Mouse (Mus musculus): ENCODE data around the gene Rac3. TPM values are rescaled to one million over a fixed set of nuclear protein-coding genes. Genes with fewer than 3 reads are reported as not detected.

The Rac3 gene
- polyA plus RNA-seq (2014; fragmentation: Illumina TruSeq; extraction: RNeasy Lipid Tissue Mini Kit (QIAGEN cat#74804); ENCODE audit: low read depth, low replicate concordance), result 4.0 TPM

GRCm38 (mm10) chr11:120721124-120722066 is at the start of gene Rac3:
Rac3 (plus strand) TSS chr11:120721470.

GRCm38 (mm10) chr11:120672687-120673593 is 48.3 kb upstream of the Rac3 start, which contains the start of gene Aspscr1:
Aspscr1 (plus strand) TSS chr11:120672973.

DNA sequence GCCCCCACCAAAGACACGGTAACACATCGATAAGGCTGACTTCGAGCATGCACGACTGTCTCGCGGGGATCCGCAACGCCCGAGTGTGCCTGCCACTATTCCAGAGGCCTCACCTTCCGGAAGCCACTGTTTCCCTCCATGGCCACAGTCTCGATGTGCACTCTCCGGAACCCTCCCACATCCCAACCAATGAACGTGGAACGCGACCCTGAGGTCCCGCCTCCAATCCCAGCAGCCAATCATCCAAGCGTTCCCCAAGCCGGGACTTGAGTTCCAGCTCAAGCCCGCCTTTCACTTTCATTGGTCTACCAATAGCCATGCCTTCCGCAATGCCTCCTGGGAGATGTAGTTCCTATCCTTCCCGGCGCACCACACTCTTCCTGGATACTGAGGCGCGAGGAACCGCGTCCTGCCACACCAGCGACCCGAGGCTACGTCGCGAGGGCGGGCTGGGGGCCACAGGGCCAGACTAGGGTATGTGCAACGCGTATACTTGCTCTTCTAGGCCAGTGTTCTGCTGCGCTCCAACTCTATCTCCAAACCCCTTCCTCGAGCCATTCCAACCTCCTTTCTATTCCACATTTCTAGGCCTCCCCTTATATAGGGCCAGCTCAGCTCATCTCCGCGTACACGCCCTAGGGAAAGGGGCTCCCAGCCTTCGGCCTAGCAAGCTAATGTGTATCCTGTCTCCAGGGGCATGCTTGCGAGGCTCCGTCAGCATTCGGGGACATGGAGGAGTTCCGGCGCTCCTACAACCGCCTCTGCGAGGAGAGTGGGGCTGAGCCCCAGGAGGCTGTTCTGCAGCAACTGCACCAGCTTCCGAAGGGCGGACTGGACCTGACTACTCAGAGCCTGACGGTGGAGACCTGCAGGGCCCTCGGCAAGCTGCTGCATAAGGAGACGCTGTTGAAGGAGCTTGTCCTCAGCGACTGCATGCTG is 7.4 kb upstream of the Rac3 start, which contains the start of the genes Cenpx and Lrrc45:
Gene Cenpx, minus strand, starts transcription at position 159 of the 939 bp plus-strand sequence.
Gene Lrrc45, plus strand, starts transcription at position 346 of the 939 bp plus-strand sequence.

DNA sequence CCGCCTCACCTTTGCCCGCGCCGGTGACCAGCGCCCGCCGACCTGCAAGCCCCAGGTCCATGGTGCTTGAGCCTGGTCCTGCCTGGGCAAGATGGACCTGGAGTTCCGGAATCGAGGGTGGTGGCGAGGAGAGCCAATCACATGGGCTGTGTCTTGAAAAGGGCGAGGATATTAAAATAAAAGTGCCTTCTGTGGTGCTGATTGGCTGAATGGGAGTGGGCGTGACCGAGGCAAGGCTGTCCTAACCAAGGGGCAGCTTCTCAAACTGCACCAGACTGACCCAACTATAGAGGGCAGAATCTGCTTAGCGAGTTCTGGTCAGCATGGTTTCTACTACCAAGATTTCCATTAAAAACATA is 5.9 kb downstream of the Rac3 start, which contains the start of gene Dcxr:
Gene Dcxr, minus strand, starts transcription at position 113 of the 359 bp plus-strand sequence.

DNA sequence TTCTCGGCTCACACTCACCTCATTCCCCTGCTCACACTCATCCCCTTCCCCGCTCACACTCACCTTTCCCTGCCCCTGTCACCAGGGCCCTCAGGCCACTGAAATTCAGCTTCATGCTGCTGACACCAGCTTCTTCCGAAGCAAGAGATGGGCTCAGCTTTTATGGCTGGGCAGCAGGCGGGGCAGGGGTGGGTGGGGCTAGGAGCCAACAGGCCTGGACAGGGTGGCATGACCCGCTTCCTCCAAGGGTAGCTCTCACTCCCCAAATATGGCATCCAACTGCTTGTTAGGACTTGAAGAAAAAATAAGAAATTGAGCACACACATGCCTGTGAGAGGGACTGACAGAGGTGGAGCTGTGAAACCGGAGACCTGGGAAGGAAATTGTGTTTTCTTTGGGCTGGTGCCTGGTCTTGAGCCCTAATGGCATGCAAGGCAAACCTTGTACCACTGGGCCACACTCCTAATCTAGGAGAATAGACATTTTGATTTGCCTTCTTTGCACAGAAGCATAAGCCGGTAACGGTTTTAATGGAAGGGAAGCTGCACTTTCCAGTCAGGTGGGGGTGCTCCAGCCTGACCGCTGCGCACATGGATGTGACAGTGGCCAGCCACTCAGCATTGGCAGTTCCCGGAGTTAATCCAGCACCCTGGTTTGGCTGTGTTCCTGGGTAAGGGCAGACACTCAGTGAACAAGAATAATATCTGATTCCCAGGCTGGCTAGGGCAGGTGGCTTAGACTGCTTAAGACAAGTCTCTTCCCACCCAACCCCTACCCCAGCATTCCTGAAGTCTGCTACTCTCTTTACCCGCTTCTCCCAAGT is 10.8 kb downstream of the Rac3 start, which contains the start of gene Cbr2:
Gene Cbr2, minus strand, starts transcription at position 257 of the 823 bp plus-strand sequence.

GRCm38 (mm10) chr11:120762672-120763041 is 41.4 kb downstream of the Rac3 start, which contains the start of gene Hmga1b:
Hmga1b (plus strand) TSS chr11:120762794.

Other genes starting within 250 kb of the Rac3 start
- 230 TPM for gene Mrpl12, start 236.9 kb upstream of the Rac3 start, polyA plus RNA-seq (2014; fragmentation: Illumina TruSeq; extraction: RNeasy Lipid Tissue Mini Kit (QIAGEN cat#74804); ENCODE audit: low read depth, low replicate concordance)
- 12.9 TPM for gene Slc25a10, start 229.6 kb upstream of the Rac3 start, polyA plus RNA-seq (2014; fragmentation: Illumina TruSeq; extraction: RNeasy Lipid Tissue Mini Kit (QIAGEN cat#74804); ENCODE audit: low read depth, low replicate concordance)
- gene Gcgr, start 190.8 kb upstream of the Rac3 start, polyA plus RNA-seq (2014; fragmentation: Illumina TruSeq; extraction: RNeasy Lipid Tissue Mini Kit (QIAGEN cat#74804); ENCODE audit: low read depth, low replicate concordance), result 0.81 TPM
- gene Mcrip1, start 171.7 kb upstream of the Rac3 start, polyA plus RNA-seq (2014; fragmentation: Illumina TruSeq; extraction: RNeasy Lipid Tissue Mini Kit (QIAGEN cat#74804); ENCODE audit: low read depth, low replicate concordance), result 64.9 TPM
- gene Ppp1r27, start 170.3 kb upstream of the Rac3 start, polyA plus RNA-seq (2014; fragmentation: Illumina TruSeq; extraction: RNeasy Lipid Tissue Mini Kit (QIAGEN cat#74804); ENCODE audit: low read depth, low replicate concordance), result not detected
- 176 TPM for gene P4hb, start 148.2 kb upstream of the Rac3 start, polyA plus RNA-seq (2014; fragmentation: Illumina TruSeq; extraction: RNeasy Lipid Tissue Mini Kit (QIAGEN cat#74804); ENCODE audit: low read depth, low replicate concordance)
- 159 TPM for gene Arhgdia, start 139.8 kb upstream of the Rac3 start, polyA plus RNA-seq (2014; fragmentation: Illumina TruSeq; extraction: RNeasy Lipid Tissue Mini Kit (QIAGEN cat#74804); ENCODE audit: low read depth, low replicate concordance)
- gene Alyref, start 123.1 kb upstream of the Rac3 start, polyA plus RNA-seq (2014; fragmentation: Illumina TruSeq; extraction: RNeasy Lipid Tissue Mini Kit (QIAGEN cat#74804); ENCODE audit: low read depth, low replicate concordance), result 25.3 TPM
- gene Anapc11, start 123.0 kb upstream of the Rac3 start, polyA plus RNA-seq (2014; fragmentation: Illumina TruSeq; extraction: RNeasy Lipid Tissue Mini Kit (QIAGEN cat#74804); ENCODE audit: low read depth, low replicate concordance), result 53.2 TPM
- gene Npb, start 113.0 kb upstream of the Rac3 start, polyA plus RNA-seq (2014; fragmentation: Illumina TruSeq; extraction: RNeasy Lipid Tissue Mini Kit (QIAGEN cat#74804); ENCODE audit: low read depth, low replicate concordance), result not detected
- 72.2 TPM for gene Pcyt2, start 103.5 kb upstream of the Rac3 start, polyA plus RNA-seq (2014; fragmentation: Illumina TruSeq; extraction: RNeasy Lipid Tissue Mini Kit (QIAGEN cat#74804); ENCODE audit: low read depth, low replicate concordance)
- 16.4 TPM for gene Sirt7, start 96.2 kb upstream of the Rac3 start, polyA plus RNA-seq (2014; fragmentation: Illumina TruSeq; extraction: RNeasy Lipid Tissue Mini Kit (QIAGEN cat#74804); ENCODE audit: low read depth, low replicate concordance)
- gene Mafg, start 87.9 kb upstream of the Rac3 start, polyA plus RNA-seq (2014; fragmentation: Illumina TruSeq; extraction: RNeasy Lipid Tissue Mini Kit (QIAGEN cat#74804); ENCODE audit: low read depth, low replicate concordance), result 42.4 TPM
- gene Pycr1, start 77.7 kb upstream of the Rac3 start, polyA plus RNA-seq (2014; fragmentation: Illumina TruSeq; extraction: RNeasy Lipid Tissue Mini Kit (QIAGEN cat#74804); ENCODE audit: low read depth, low replicate concordance), result 2.0 TPM
- gene Myadml2, start 73.3 kb upstream of the Rac3 start, polyA plus RNA-seq (2014; fragmentation: Illumina TruSeq; extraction: RNeasy Lipid Tissue Mini Kit (QIAGEN cat#74804); ENCODE audit: low read depth, low replicate concordance), result 61.7 TPM
- not detected for gene Notum, start 60.3 kb upstream of the Rac3 start, polyA plus RNA-seq (2014; fragmentation: Illumina TruSeq; extraction: RNeasy Lipid Tissue Mini Kit (QIAGEN cat#74804); ENCODE audit: low read depth, low replicate concordance)
- 39.2 TPM for gene Aspscr1, start 48.5 kb upstream of the Rac3 start, polyA plus RNA-seq (2014; fragmentation: Illumina TruSeq; extraction: RNeasy Lipid Tissue Mini Kit (QIAGEN cat#74804); ENCODE audit: low read depth, low replicate concordance)
- 53.4 TPM for gene Cenpx, start 7.7 kb upstream of the Rac3 start, polyA plus RNA-seq (2014; fragmentation: Illumina TruSeq; extraction: RNeasy Lipid Tissue Mini Kit (QIAGEN cat#74804); ENCODE audit: low read depth, low replicate concordance)
- 12.1 TPM for gene Lrrc45, start 7.5 kb upstream of the Rac3 start, polyA plus RNA-seq (2014; fragmentation: Illumina TruSeq; extraction: RNeasy Lipid Tissue Mini Kit (QIAGEN cat#74804); ENCODE audit: low read depth, low replicate concordance)
- gene Dcxr, start 5.8 kb downstream of the Rac3 start, polyA plus RNA-seq (2014; fragmentation: Illumina TruSeq; extraction: RNeasy Lipid Tissue Mini Kit (QIAGEN cat#74804); ENCODE audit: low read depth, low replicate concordance), result 23.6 TPM
- gene Cbr2, start 10.6 kb downstream of the Rac3 start, polyA plus RNA-seq (2014; fragmentation: Illumina TruSeq; extraction: RNeasy Lipid Tissue Mini Kit (QIAGEN cat#74804); ENCODE audit: low read depth, low replicate concordance), result 30.3 TPM
- gene Hmga1b, start 41.3 kb downstream of the Rac3 start, polyA plus RNA-seq (2014; fragmentation: Illumina TruSeq; extraction: RNeasy Lipid Tissue Mini Kit (QIAGEN cat#74804); ENCODE audit: low read depth, low replicate concordance), result 3.6 TPM
- gene Rfng, start 62.7 kb downstream of the Rac3 start, polyA plus RNA-seq (2014; fragmentation: Illumina TruSeq; extraction: RNeasy Lipid Tissue Mini Kit (QIAGEN cat#74804); ENCODE audit: low read depth, low replicate concordance), result 18.9 TPM
- gene Gps1, start 62.8 kb downstream of the Rac3 start, polyA plus RNA-seq (2014; fragmentation: Illumina TruSeq; extraction: RNeasy Lipid Tissue Mini Kit (QIAGEN cat#74804); ENCODE audit: low read depth, low replicate concordance), result 66.7 TPM
- 27.0 TPM for gene Dus1l, start 74.9 kb downstream of the Rac3 start, polyA plus RNA-seq (2014; fragmentation: Illumina TruSeq; extraction: RNeasy Lipid Tissue Mini Kit (QIAGEN cat#74804); ENCODE audit: low read depth, low replicate concordance)
- 30.7 TPM for gene Fasn, start 103.1 kb downstream of the Rac3 start, polyA plus RNA-seq (2014; fragmentation: Illumina TruSeq; extraction: RNeasy Lipid Tissue Mini Kit (QIAGEN cat#74804); ENCODE audit: low read depth, low replicate concordance)
- gene Ccdc57, start 211.4 kb downstream of the Rac3 start, polyA plus RNA-seq (2014; fragmentation: Illumina TruSeq; extraction: RNeasy Lipid Tissue Mini Kit (QIAGEN cat#74804); ENCODE audit: low read depth, low replicate concordance), result 1.6 TPM
- gene Slc16a3, start 227.0 kb downstream of the Rac3 start, polyA plus RNA-seq (2014; fragmentation: Illumina TruSeq; extraction: RNeasy Lipid Tissue Mini Kit (QIAGEN cat#74804); ENCODE audit: low read depth, low replicate concordance), result 1.8 TPM